Mouse (Mus musculus) neural tube, embryonic 12.5 days (tissue): ENCODE results near the gene Ccl24. TPM values are rescaled to one million over a fixed set of nuclear protein-coding genes. Genes with fewer than 3 reads are reported as not detected.

Experiments
- polyA plus RNA-seq: library from polyadenylated mRNA; unstranded; fragments of >200 nt; fragmentation: Nextera tagmentation; extraction: Ambion mirVana; gene quantifications from 2 replicates; pipeline ENCODE4 v1.2.1, GENCODE M21; 2016

Gene Ccl24
- polyA plus RNA-seq, 1 experiment from 2014 or later, result 1.6 TPM

Other genes starting within 250 kb of the Ccl24 start
- gene Fkbp6, start 223.0 kb downstream of the Ccl24 start, polyA plus RNA-seq, result 0.32 TPM in 1 of 2 replicates, not detected in the other
- not detected in 2 replicates for gene Trim50, start 219.8 kb downstream of the Ccl24 start, polyA plus RNA-seq
- 34.5 and 36.3 TPM in 2 replicates for gene Nsun5, start 203.1 kb downstream of the Ccl24 start, polyA plus RNA-seq
- 16.5 and 17.0 TPM in 2 replicates for gene Pom121, start 178.5 kb downstream of the Ccl24 start, polyA plus RNA-seq
- gene Hip1, start 27.9 kb downstream of the Ccl24 start, polyA plus RNA-seq, result 60.0 and 62.4 TPM in 2 replicates
- gene Ccl26, start 9.5 kb downstream of the Ccl24 start, polyA plus RNA-seq, result not detected in 2 replicates
- 64.7 and 71.4 TPM in 2 replicates for gene Rhbdd2, start 59.6 kb upstream of the Ccl24 start, polyA plus RNA-seq
- 112 and 113 TPM in 2 replicates for gene Por, start 97.0 kb upstream of the Ccl24 start, polyA plus RNA-seq
- 73.5 and 74.7 TPM in 2 replicates for gene Tmem120a, start 171.4 kb upstream of the Ccl24 start, polyA plus RNA-seq
- gene Styxl1, start 205.3 kb upstream of the Ccl24 start, polyA plus RNA-seq, result 0.30 TPM in 1 of 2 replicates, not detected in the other
- gene Mdh2, start 205.4 kb upstream of the Ccl24 start, polyA plus RNA-seq, result 606 and 613 TPM in 2 replicates
- 71.4 and 77.2 TPM in 2 replicates for gene Srrm3, start 233.8 kb upstream of the Ccl24 start, polyA plus RNA-seq